Mouse (Mus musculus) MEL (cell line): Measurements from ENCODE around the gene Pemt. TPM values are rescaled to one million over a fixed set of nuclear protein-coding genes. Genes with fewer than 3 reads are reported as not detected.
A peak's percentile ranks its signal among the peaks of the same experiment; 100 is the strongest.

ENCODE experiments used
- DNase-seq: peaks from one replicate; pipeline ENCODE4 v3.0.0; 2011; ENCODE audit warnings: low read depth, low spot score
- H3K27ac ChIP-seq: 2 replicates; pipeline ENCODE4 v1.5.1; 2012; ENCODE audit warnings: low read depth, mild to moderate bottlenecking, control low read depth, low read length, moderate library complexity; ENCODE audit not compliant: control insufficient read depth
- H3K27me3 ChIP-seq, 2 experiments: fragments of 150-350 bp in 1 of 2; sonication (generic) in 1 of 2; 2 replicates each; pipeline ENCODE4 v1.6.1; 2012; ENCODE audit warnings: low read length in 2 of 2, mild to moderate bottlenecking in 2 of 2, improper control_type of control experiment in 1 of 2, moderate library complexity in 1 of 2; ENCODE audit not compliant: insufficient read depth in 2 of 2, control insufficient read depth in 1 of 2
- H3K36me3 ChIP-seq, 2 experiments: 2 replicates each; pipeline ENCODE4 v1.6.1; 2012 to 2014; ENCODE audit warnings: low read length in 2 of 2, improper control_type of control experiment in 1 of 2, inconsistent platforms in 1 of 2, mild to moderate bottlenecking in 1 of 2; ENCODE audit not compliant: insufficient read depth in 2 of 2, control insufficient read depth in 1 of 2
- H3K4me1 ChIP-seq, 2 experiments: fragments of 150-350 bp in 1 of 2; sonication (generic) in 1 of 2; 2 replicates each; pipeline ENCODE4 v1.6.1; 2012; ENCODE audit warnings: low read length in 2 of 2, improper control_type of control experiment in 1 of 2, mild to moderate bottlenecking in 1 of 2; ENCODE audit not compliant: insufficient read depth in 2 of 2, control insufficient read depth in 1 of 2
- H3K4me3 ChIP-seq, 2 experiments: fragments of 150-350 bp in 1 of 2; sonication (generic) in 1 of 2; 2 replicates each; pipeline ENCODE4 v1.5.1; 2012; ENCODE audit warnings: low read depth in 2 of 2, low read length in 2 of 2, mild to moderate bottlenecking in 2 of 2, moderate library complexity in 2 of 2, control low read depth in 1 of 2, improper control_type of control experiment in 1 of 2; ENCODE audit not compliant: control insufficient read depth in 1 of 2, insufficient read depth in 1 of 2
- H3K79me2 ChIP-seq: 2 replicates; pipeline ENCODE4 v1.6.1; 2012; ENCODE audit warnings: mild to moderate bottlenecking, low read length, moderate library complexity; ENCODE audit not compliant: control insufficient read depth, poor library complexity, insufficient read depth
- H3K9ac ChIP-seq: 2 replicates; pipeline ENCODE4 v1.6.1; 2012; ENCODE audit warnings: low read depth, mild to moderate bottlenecking, control low read depth, low read length, moderate library complexity; ENCODE audit not compliant: control insufficient read depth, poor library complexity, severe bottlenecking
- H3K9me3 ChIP-seq: fragments of 150-350 bp; sonication (generic); replicated peaks from 2 replicates; pipeline ENCODE4 v1.6.1; 2012; ENCODE audit warnings: mild to moderate bottlenecking, low read length, improper control_type of control experiment, moderate library complexity; ENCODE audit not compliant: insufficient read depth
- CHD1 ChIP-seq: IDR thresholded peaks from 2 replicates; pipeline ENCODE4 v1.6.1; 2012; ENCODE audit warnings: low read depth, mild to moderate bottlenecking, inconsistent platforms, low read length, improper control_type of control experiment
- CHD2 ChIP-seq: IDR thresholded peaks from 2 replicates; pipeline ENCODE4 v1.6.1; 2011; ENCODE audit warnings: low read length, improper control_type of control experiment
- CTCF ChIP-seq, 3 experiments: IDR thresholded peaks in 2 of 3; conservative IDR thresholded peaks in 1 of 3; 2 replicates each; pipeline ENCODE4 v1.5.1; 2011 to 2012; ENCODE audit warnings: low read length in 3 of 3, low read depth in 2 of 3, mild to moderate bottlenecking in 2 of 3, improper control_type of control experiment in 1 of 3, inconsistent platforms in 1 of 3, mixed read lengths in 1 of 3, moderate library complexity in 1 of 3; ENCODE audit not compliant: control insufficient read depth in 1 of 3, insufficient read depth in 1 of 3, poor library complexity in 1 of 3, severe bottlenecking in 1 of 3
- E2F4 ChIP-seq: IDR thresholded peaks from 2 replicates; pipeline ENCODE4 v1.6.1; 2011; ENCODE audit warnings: low read depth, low read length, improper control_type of control experiment, borderline replicate concordance
- ELF1 ChIP-seq: IDR thresholded peaks from 2 replicates; pipeline ENCODE4 v1.6.1; 2014; ENCODE audit warnings: low read depth, mild to moderate bottlenecking, inconsistent platforms, low read length, improper control_type of control experiment, moderate library complexity
- EP300 ChIP-seq, 2 experiments: IDR thresholded peaks; 2 replicates each; pipeline ENCODE4 v1.6.1; 2011; ENCODE audit warnings: improper control_type of control experiment in 2 of 2, low read length in 2 of 2, low read depth in 1 of 2, mild to moderate bottlenecking in 1 of 2
- GATA1 ChIP-seq: IDR thresholded peaks from 2 replicates; pipeline ENCODE4 v1.6.1; 2011; ENCODE audit warnings: low read depth, low read length, improper control_type of control experiment
- HCFC1 ChIP-seq: IDR thresholded peaks from 2 replicates; pipeline ENCODE4 v1.6.1; 2012; ENCODE audit warnings: low read depth, mild to moderate bottlenecking, inconsistent platforms, low read length, improper control_type of control experiment, moderate library complexity
- JUND ChIP-seq: IDR thresholded peaks from 2 replicates; pipeline ENCODE4 v1.6.1; 2011; ENCODE audit warnings: low read depth, mild to moderate bottlenecking, improper control_type of control experiment, low read length
- KAT2A ChIP-seq: conservative IDR thresholded peaks from 2 replicates; pipeline ENCODE4 v1.6.1; 2012; ENCODE audit warnings: low read depth, low read length, improper control_type of control experiment, inconsistent platforms
- MAX ChIP-seq: IDR thresholded peaks from 2 replicates; pipeline ENCODE4 v1.6.1; 2011; ENCODE audit warnings: low read length, improper control_type of control experiment
- MAZ ChIP-seq: IDR thresholded peaks from 2 replicates; pipeline ENCODE4 v1.6.1; 2012; ENCODE audit warnings: low read depth, mild to moderate bottlenecking, inconsistent platforms, low read length, improper control_type of control experiment
- MEF2A ChIP-seq: IDR thresholded peaks from 2 replicates; pipeline ENCODE4 v1.6.1; 2014; ENCODE audit warnings: low read depth, mild to moderate bottlenecking, inconsistent platforms, low read length, improper control_type of control experiment; ENCODE audit not compliant: poor library complexity, insufficient replicate concordance, severe bottlenecking; ENCODE audit errors: extremely low read depth
- MXI1 ChIP-seq: IDR thresholded peaks from 2 replicates; pipeline ENCODE4 v1.6.1; 2011; ENCODE audit warnings: mild to moderate bottlenecking, low read depth, low read length, improper control_type of control experiment
- MYC ChIP-seq: IDR thresholded peaks from 2 replicates; pipeline ENCODE4 v1.6.1; 2011; ENCODE audit warnings: low read depth, mild to moderate bottlenecking, low read length, improper control_type of control experiment, moderate library complexity
- NELFE ChIP-seq: IDR thresholded peaks from 2 replicates; pipeline ENCODE4 v1.6.1; 2011; ENCODE audit warnings: low read depth, low read length, improper control_type of control experiment
- NRF1 ChIP-seq: IDR thresholded peaks from 2 replicates; pipeline ENCODE4 v1.6.1; 2014; ENCODE audit warnings: low read depth, mild to moderate bottlenecking, inconsistent platforms, low read length, improper control_type of control experiment, moderate library complexity; ENCODE audit not compliant: poor library complexity, insufficient read depth, severe bottlenecking
- POLR2A ChIP-seq, 2 experiments: IDR thresholded peaks; 2 replicates each; pipeline ENCODE4 v1.6.1; 2011 to 2012; ENCODE audit warnings: low read length in 2 of 2, mild to moderate bottlenecking in 2 of 2, control low read depth in 1 of 2, improper control_type of control experiment in 1 of 2, low read depth in 1 of 2, moderate library complexity in 1 of 2; ENCODE audit not compliant: control insufficient read depth in 1 of 2, insufficient read depth in 1 of 2, poor library complexity in 1 of 2
- POLR2AphosphoS2 ChIP-seq: IDR thresholded peaks from 2 replicates; pipeline ENCODE4 v1.6.1; 2011; ENCODE audit warnings: low read length, improper control_type of control experiment
- POLR2AphosphoS5 ChIP-seq: IDR thresholded peaks from 2 replicates; pipeline ENCODE4 v1.6.1; 2012; ENCODE audit warnings: low read depth, borderline replicate concordance, mild to moderate bottlenecking, inconsistent platforms, low read length, moderate library complexity, mixed read lengths
- RAD21 ChIP-seq: IDR thresholded peaks from 2 replicates; pipeline ENCODE4 v1.6.1; 2011; ENCODE audit warnings: mild to moderate bottlenecking, low read depth, low read length, improper control_type of control experiment
- SIN3A ChIP-seq: IDR thresholded peaks from 2 replicates; pipeline ENCODE4 v1.6.1; 2012; ENCODE audit warnings: low read length, improper control_type of control experiment, inconsistent platforms
- SMC3 ChIP-seq: IDR thresholded peaks from 2 replicates; pipeline ENCODE4 v1.6.1; 2011; ENCODE audit warnings: low read depth, low read length, improper control_type of control experiment
- TBP ChIP-seq: IDR thresholded peaks from 2 replicates; pipeline ENCODE4 v1.8.0; 2011; ENCODE audit warnings: low read depth, low read length, improper control_type of control experiment
- TCF12 ChIP-seq: IDR thresholded peaks from 2 replicates; pipeline ENCODE4 v1.6.1; 2014; ENCODE audit warnings: low read depth, mild to moderate bottlenecking, inconsistent platforms, low read length, improper control_type of control experiment, moderate library complexity
- UBTF ChIP-seq: IDR thresholded peaks from 2 replicates; pipeline ENCODE4 v1.6.1; 2012; ENCODE audit warnings: low read depth, mild to moderate bottlenecking, inconsistent platforms, low read length, improper control_type of control experiment, moderate library complexity, borderline replicate concordance; ENCODE audit not compliant: insufficient read depth
- USF2 ChIP-seq, 2 experiments: IDR thresholded peaks; 2 replicates each; pipeline ENCODE4 v1.6.1; 2011 to 2012; ENCODE audit warnings: improper control_type of control experiment in 2 of 2, low read length in 2 of 2, borderline replicate concordance in 1 of 2, inconsistent platforms in 1 of 2, low read depth in 1 of 2, mild to moderate bottlenecking in 1 of 2; ENCODE audit not compliant: insufficient read depth in 1 of 2
- ZMIZ1 ChIP-seq: IDR thresholded peaks from 2 replicates; pipeline ENCODE4 v1.6.1; 2012; ENCODE audit warnings: low read depth, mild to moderate bottlenecking, inconsistent platforms, low read length, improper control_type of control experiment, moderate library complexity
- ZNF384 ChIP-seq: IDR thresholded peaks from 2 replicates; pipeline ENCODE4 v1.6.1; 2012; ENCODE audit warnings: low read depth, mild to moderate bottlenecking, inconsistent platforms, low read length, improper control_type of control experiment
- polyA plus RNA-seq, 2 experiments: library from polyadenylated mRNA; stranded (reverse) in 1 of 2; unstranded in 1 of 2; fragments of >175 nt in 1 of 2; fragments of >200 nt in 1 of 2; gene quantifications; 2 replicates each; pipeline versions ENCODE4 v1.2.1 to v1.2.4; 2012; ENCODE audit warnings: low replicate concordance in 2 of 2, low read depth in 1 of 2; ENCODE audit not compliant: insufficient read length in 2 of 2, insufficient read depth in 1 of 2, missing spikeins in 1 of 2
- total RNA-seq: library from RNA; depleted of rRNA; stranded (reverse); fragments of 300-350 nt; gene quantifications from 2 replicates; pipeline ENCODE4 v1.2.3, GENCODE M21; 2012

Gene Pemt
- total and polyA plus RNA-seq, 3 experiments = 26.1 to 27.9 TPM; not detected in 1

GRCm38 (mm10) chr11:59964818-59965217 lies 81.5 kb downstream of the Pemt start, which contains the start of gene Rasd1:
Gene Rasd1, minus strand, starts transcription at chr11:59964944.
- peak; percentile 87 for DNase-seq
- H3K4me3 ChIP-seq = peak within 1 kb of the TSS; percentile 64 to 96
- peak within 1 kb of the TSS; percentile 69 for H3K9ac ChIP-seq

GRCm38 (mm10) chr11:59964163-59964758 lies 82.0 kb downstream of the Pemt start:
- H3K4me1 ChIP-seq = peaks cover 18 to 28% of the 10 kb centered on the region in 2 experiments
- TF ChIP-seq EP300 (IDR thresholded peaks at IDR 0.05; ENCODE audit: low read depth in 1 of 2, low read length in 2 of 2) = no peak
- no peak for TF ChIP-seq MYC
- TF ChIP-seq USF2 (IDR thresholded peaks at IDR 0.05; ENCODE audit: borderline replicate concordance in 1 of 2, insufficient read depth in 1 of 2, low read depth in 1 of 2, low read length in 2 of 2) = no peak
- no peak for TF ChIP-seq SIN3A
- no peak for TF ChIP-seq MEF2A
- TF ChIP-seq GATA1 = no peak
- no peak for TF ChIP-seq ELF1
- TF ChIP-seq NRF1 = no peak
- peaks cover 2 to 9% of the 10 kb centered on the region in 2 experiments for H3K36me3 ChIP-seq
- H3K9me3 ChIP-seq = no peaks in the 10 kb centered on the region
- no peak overlapping the region for H3K27ac ChIP-seq
- peak overlapping the region; percentile 64 to 96 for H3K4me3 ChIP-seq
- H3K27me3 ChIP-seq = no peaks in the 10 kb centered on the region
- peak overlapping the region; percentile 48 for H3K9ac ChIP-seq
- no peaks in the 10 kb centered on the region for H3K79me2 ChIP-seq
- no peak for DNase-seq

More at GRCm38 (mm10) chr11:59964818-59965217, 81.5 kb downstream of the Pemt start, which contains the start of gene Rasd1:
- H3K79me2 ChIP-seq = no peaks in the 10 kb centered on the region
- peaks cover 2 to 9% of the 10 kb centered on the region in 2 experiments for H3K36me3 ChIP-seq
- TF ChIP-seq SIN3A = peak; percentile 37; the same call in 1 of the 2 replicates
- TF ChIP-seq NELFE = peak; percentile 67
- no peak for TF ChIP-seq CHD2
- no peak for TF ChIP-seq MEF2A
- 0 out of 2 replicates have a peak, but pooled peaks have one; percentile 5 for TF ChIP-seq SMC3
- peak; percentile 32; the same call in 1 of the 2 replicates for TF ChIP-seq MAZ
- TF ChIP-seq UBTF = no peak
- no peak; the same call in 1 of the 2 replicates for TF ChIP-seq NRF1
- TF ChIP-seq TCF12 = peak; percentile 41; the same call in 1 of the 2 replicates
- TF ChIP-seq E2F4 = 0 out of 2 replicates have a peak, but pooled peaks have one; percentile 39
- peak; percentile 70; the same call in 1 of the 2 replicates for TF ChIP-seq ZMIZ1
- 0 out of 2 replicates have a peak, but pooled peaks have one; percentile 20 for TF ChIP-seq HCFC1
- TF ChIP-seq USF2 (IDR thresholded peaks at IDR 0.05; ENCODE audit: borderline replicate concordance in 1 of 2, insufficient read depth in 1 of 2, low read depth in 1 of 2, low read length in 2 of 2) = 0 out of 4 replicates have a peak, but pooled peaks of 1 of the 2 experiments have one; percentile 8
- TF ChIP-seq TBP = peak; percentile 60
- no peak for TF ChIP-seq POLR2AphosphoS5
- TF ChIP-seq KAT2A = no peak
- peak; percentile 43 for TF ChIP-seq MXI1
- no peak for TF ChIP-seq CHD1
- TF ChIP-seq JUND = no peak
- no peak for TF ChIP-seq RAD21
- peak; percentile 76 for TF ChIP-seq MAX
- TF ChIP-seq CTCF (IDR thresholded peaks at IDR 0.05 in 2 of 3, conservative IDR thresholded peaks at IDR 0.05 in 1 of 3; ENCODE audit: control insufficient read depth in 1 of 3, insufficient read depth in 1 of 3, low read depth in 2 of 3, low read length in 3 of 3, poor library complexity in 1 of 3, severe bottlenecking in 1 of 3) = no peak
- TF ChIP-seq ZNF384 = no peak
- TF ChIP-seq ELF1 = 0 out of 2 replicates have a peak, but pooled peaks have one; percentile 23
- peak; percentile 58 to 73; a peak in 3 of 4 replicates for TF ChIP-seq POLR2A (IDR thresholded peaks at IDR 0.05; ENCODE audit: control insufficient read depth in 1 of 2, insufficient read depth in 1 of 2, low read depth in 1 of 2, low read length in 2 of 2, poor library complexity in 1 of 2)
- peak; percentile 29; the same call in 1 of the 2 replicates for TF ChIP-seq POLR2AphosphoS2
- no peaks in the 10 kb centered on the region for H3K9me3 ChIP-seq
- no peaks in the 10 kb centered on the region for H3K27me3 ChIP-seq
- H3K27ac ChIP-seq = 0 out of 2 replicates have a peak within 1 kb of the TSS, but pooled peaks have one; percentile 3
- peaks cover 18 to 28% of the 10 kb centered on the region in 2 experiments for H3K4me1 ChIP-seq
